Mouse (Mus musculus): Measurements from ENCODE around the gene Fancc.

Gene Fancc

DNA sequence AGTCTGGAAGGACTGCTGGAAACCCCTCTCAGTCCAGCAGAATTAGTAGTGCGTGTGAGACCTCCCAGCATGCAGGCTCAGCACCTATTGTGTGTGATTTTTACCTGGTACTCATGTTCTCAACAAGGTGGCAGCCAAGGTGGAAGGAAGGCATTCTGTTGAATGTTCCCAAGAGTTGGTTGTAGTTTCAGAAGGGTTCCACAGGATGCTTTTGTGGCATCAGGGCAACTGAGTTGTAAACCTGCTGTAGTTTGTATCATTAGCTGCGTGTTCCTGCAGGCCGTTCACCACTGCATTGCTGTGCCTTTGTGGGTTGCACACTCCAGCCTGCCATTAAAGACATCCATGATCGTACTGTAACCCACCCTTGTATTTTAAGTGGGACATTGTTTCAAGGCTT, 238.4 kb downstream of the Fancc start:
- Histone ChIP-seq H3K27me3 (ENCODE audit: insufficient read depth, low read length) (no peaks in the 10 kb centered on the region), H3K9me3 (ENCODE audit: low read length) (no peaks in the 10 kb centered on the region), H3K4me1 (replicated peaks; ENCODE audit: low read depth, low read length) (peaks cover 40% of the 10 kb centered on the region), H3K4me3 (replicated peaks; ENCODE audit: low read length) (no peak overlapping the region), H3K36me3 (ENCODE audit: insufficient read depth, low read length) (peaks cover 33% of the 10 kb centered on the region)
- TF ChIP-seq CTCF (conservative IDR thresholded peaks at IDR 0.05; ENCODE audit: low read length) = no peak
- TF ChIP-seq NANOG (IDR thresholded peaks at IDR 0.05; ENCODE audit: borderline replicate concordance, low read length) = no peak
- TF ChIP-seq POU5F1 (IDR thresholded peaks at IDR 0.05; ENCODE audit: borderline replicate concordance, low read length) = no peak

DNA sequence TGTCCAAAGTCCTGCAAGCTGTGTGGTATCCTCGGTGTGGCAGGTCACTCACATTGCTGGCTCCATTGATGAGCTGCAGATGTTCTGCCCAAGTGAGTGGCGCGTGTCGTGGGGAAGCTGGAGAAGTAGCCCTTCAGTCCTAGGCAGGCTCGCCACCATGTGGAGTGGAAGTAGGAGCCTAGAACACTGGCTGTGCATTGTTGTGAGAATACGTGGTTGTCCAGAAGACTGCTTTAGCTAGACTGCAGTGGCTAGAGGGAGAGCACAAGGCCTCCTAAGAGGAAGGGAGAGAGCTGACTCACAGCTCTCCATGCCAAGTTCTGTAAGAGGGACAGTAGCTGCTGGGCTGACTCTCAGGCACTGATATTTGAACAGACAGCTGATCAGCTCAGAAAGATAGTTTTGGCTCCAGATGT, 238.9 kb downstream of the Fancc start:
- Histone ChIP-seq H3K36me3 (ENCODE audit: insufficient read depth, low read length) (peaks cover 38% of the 10 kb centered on the region), H3K4me3 (replicated peaks; ENCODE audit: low read length) (no peak overlapping the region), H3K4me1 (replicated peaks; ENCODE audit: low read depth, low read length) (peaks cover 35% of the 10 kb centered on the region), H3K9me3 (ENCODE audit: low read length) (no peaks in the 10 kb centered on the region), H3K27me3 (ENCODE audit: insufficient read depth, low read length) (no peaks in the 10 kb centered on the region)
- no peak for TF ChIP-seq NANOG (IDR thresholded peaks at IDR 0.05; ENCODE audit: borderline replicate concordance, low read length)
- no peak for TF ChIP-seq CTCF (conservative IDR thresholded peaks at IDR 0.05; ENCODE audit: low read length)
- TF ChIP-seq POU5F1 (IDR thresholded peaks at IDR 0.05; ENCODE audit: borderline replicate concordance, low read length) = no peak

DNA sequence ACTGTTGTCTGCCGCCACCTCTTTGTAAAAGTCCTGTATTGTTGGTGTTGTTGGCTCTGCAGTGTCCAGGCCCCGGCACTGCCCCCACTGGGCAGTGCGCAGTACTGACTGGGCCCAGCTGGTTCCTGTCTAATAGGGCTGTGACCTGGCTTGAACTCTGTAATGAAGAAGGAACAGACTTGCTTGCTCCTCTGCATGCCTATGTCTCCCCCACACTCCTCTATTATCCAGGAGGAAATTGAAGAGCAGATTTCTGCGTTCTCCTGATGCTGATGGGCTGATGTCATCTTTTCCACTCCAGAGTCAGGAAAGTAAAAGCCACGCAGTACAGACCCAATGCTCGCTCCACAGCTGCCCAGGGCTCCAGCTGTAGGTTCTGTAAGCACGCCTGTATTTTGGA, 240.3 kb downstream of the Fancc start:
- no peaks in the 10 kb centered on the region for H3K27me3 ChIP-seq (ENCODE audit: insufficient read depth, low read length)
- no peaks in the 10 kb centered on the region for H3K9me3 ChIP-seq (ENCODE audit: low read length)
- H3K4me1 ChIP-seq (replicated peaks; ENCODE audit: low read depth, low read length) = peaks cover 33% of the 10 kb centered on the region
- TF ChIP-seq POU5F1 (IDR thresholded peaks at IDR 0.05; ENCODE audit: borderline replicate concordance, low read length) (no peak), NANOG (IDR thresholded peaks at IDR 0.05; ENCODE audit: borderline replicate concordance, low read length) (no peak), CTCF (conservative IDR thresholded peaks at IDR 0.05; ENCODE audit: low read length) (0 out of 2 replicates have a peak, but pooled peaks have one; percentile 2)
- peaks cover 34% of the 10 kb centered on the region for H3K36me3 ChIP-seq (ENCODE audit: insufficient read depth, low read length)
- no peak overlapping the region for H3K4me3 ChIP-seq (replicated peaks; ENCODE audit: low read length)

DNA sequence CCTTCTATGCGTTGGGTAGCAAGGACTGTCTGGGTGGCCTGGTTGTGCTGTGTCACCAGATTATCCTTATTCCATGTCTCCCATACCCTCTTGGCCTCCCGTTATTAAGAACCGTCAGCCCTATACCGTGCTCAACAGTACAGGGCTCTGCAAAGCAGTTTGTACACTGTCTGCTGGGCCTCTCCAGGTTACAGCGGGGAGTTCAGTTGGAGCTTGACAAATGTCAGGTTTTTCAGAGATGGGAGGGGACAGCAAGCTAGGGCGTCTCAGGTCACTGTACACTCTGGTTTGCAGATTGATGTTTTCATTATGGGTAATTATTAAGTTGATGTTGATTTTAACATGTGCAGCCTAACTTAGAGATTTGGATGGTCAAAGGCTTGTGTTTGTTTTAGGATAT, 240.9 kb downstream of the Fancc start:
- no peaks in the 10 kb centered on the region for H3K9me3 ChIP-seq (ENCODE audit: low read length)
- no peaks in the 10 kb centered on the region for H3K27me3 ChIP-seq (ENCODE audit: insufficient read depth, low read length)
- peaks cover 34% of the 10 kb centered on the region for H3K4me1 ChIP-seq (replicated peaks; ENCODE audit: low read depth, low read length)
- TF ChIP-seq NANOG (IDR thresholded peaks at IDR 0.05; ENCODE audit: borderline replicate concordance, low read length) = no peak
- no peak for TF ChIP-seq POU5F1 (IDR thresholded peaks at IDR 0.05; ENCODE audit: borderline replicate concordance, low read length)
- TF ChIP-seq CTCF (conservative IDR thresholded peaks at IDR 0.05; ENCODE audit: low read length) = no peak
- H3K4me3 ChIP-seq (replicated peaks; ENCODE audit: low read length) = no peak overlapping the region
- peaks cover 27% of the 10 kb centered on the region for H3K36me3 ChIP-seq (ENCODE audit: insufficient read depth, low read length)

DNA sequence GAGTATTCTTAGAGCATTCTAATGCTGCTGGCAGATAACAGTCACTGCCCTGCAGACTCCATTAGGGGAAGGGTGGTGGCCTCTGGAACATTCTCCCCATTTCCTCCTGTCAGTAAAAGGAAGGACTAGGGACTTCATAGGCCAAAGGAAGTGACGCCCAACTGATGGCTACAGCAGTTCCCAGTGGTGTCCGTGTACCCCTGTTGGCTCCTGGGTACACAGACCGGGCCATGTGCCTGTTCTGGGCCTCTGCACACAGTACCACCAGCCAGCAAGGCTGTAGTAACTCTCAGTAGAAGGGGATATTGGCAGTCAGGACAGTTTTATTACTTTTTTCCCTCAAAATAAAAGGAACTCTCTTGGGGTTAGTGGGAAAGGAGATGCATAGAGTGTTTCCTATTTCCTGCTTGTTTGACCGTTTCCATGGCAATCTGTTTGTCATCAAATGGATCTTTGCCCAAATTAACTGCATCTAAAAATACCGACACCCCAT, 241.5 kb downstream of the Fancc start:
- no peak for TF ChIP-seq POU5F1 (IDR thresholded peaks at IDR 0.05; ENCODE audit: borderline replicate concordance, low read length)
- no peak for TF ChIP-seq NANOG (IDR thresholded peaks at IDR 0.05; ENCODE audit: borderline replicate concordance, low read length)
- TF ChIP-seq CTCF (conservative IDR thresholded peaks at IDR 0.05; ENCODE audit: low read length) = no peak
- peaks cover 24% of the 10 kb centered on the region for H3K36me3 ChIP-seq (ENCODE audit: insufficient read depth, low read length)
- no peaks in the 10 kb centered on the region for H3K9me3 ChIP-seq (ENCODE audit: low read length)
- peaks cover 29% of the 10 kb centered on the region for H3K4me1 ChIP-seq (replicated peaks; ENCODE audit: low read depth, low read length)
- no peak overlapping the region for H3K4me3 ChIP-seq (replicated peaks; ENCODE audit: low read length)
- no peaks in the 10 kb centered on the region for H3K27me3 ChIP-seq (ENCODE audit: insufficient read depth, low read length)

DNA sequence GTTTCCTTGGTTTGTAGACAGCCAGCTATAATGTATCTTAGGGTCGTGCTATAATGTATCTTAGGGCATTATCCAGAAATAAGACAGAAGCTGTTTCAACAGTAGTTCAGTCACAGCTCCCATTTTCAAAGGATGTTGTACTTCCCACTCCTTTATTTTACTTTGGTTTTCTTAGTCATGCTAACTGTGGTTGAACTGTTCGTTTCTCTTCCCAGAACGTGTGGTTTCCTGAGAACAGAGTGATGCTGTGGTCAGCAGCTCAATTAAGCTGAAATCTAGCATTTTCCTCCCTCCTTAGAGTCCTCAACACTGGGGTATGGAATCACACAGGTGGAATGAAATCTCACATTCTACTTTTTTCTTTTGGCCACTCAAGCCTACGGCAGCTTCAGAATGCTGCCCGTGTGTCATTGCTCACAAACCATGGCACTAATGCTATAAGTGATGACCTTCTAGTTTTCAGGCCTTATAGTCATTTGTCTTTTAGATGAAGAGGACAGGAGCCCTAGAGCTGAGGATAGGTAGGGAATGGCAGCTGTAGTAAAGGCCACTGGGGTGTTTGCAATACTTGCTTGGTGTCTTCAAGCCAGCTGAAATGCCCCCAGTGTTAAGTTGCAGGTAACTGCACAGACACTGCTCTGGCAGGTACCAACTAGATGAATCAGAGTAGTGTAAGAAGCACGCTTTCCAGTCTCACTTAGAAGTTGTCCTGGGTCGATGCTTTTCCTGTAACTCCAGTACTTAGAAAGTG, 243.0 kb downstream of the Fancc start:
- Histone ChIP-seq H3K4me1 (replicated peaks; ENCODE audit: low read depth, low read length) (peaks cover 21% of the 10 kb centered on the region), H3K27me3 (ENCODE audit: insufficient read depth, low read length) (no peaks in the 10 kb centered on the region), H3K9me3 (ENCODE audit: low read length) (no peaks in the 10 kb centered on the region), H3K36me3 (ENCODE audit: insufficient read depth, low read length) (peaks cover 28% of the 10 kb centered on the region), H3K4me3 (replicated peaks; ENCODE audit: low read length) (no peak overlapping the region)
- no peak for TF ChIP-seq NANOG (IDR thresholded peaks at IDR 0.05; ENCODE audit: borderline replicate concordance, low read length)
- no peak for TF ChIP-seq CTCF (conservative IDR thresholded peaks at IDR 0.05; ENCODE audit: low read length)
- no peak for TF ChIP-seq POU5F1 (IDR thresholded peaks at IDR 0.05; ENCODE audit: borderline replicate concordance, low read length)

DNA sequence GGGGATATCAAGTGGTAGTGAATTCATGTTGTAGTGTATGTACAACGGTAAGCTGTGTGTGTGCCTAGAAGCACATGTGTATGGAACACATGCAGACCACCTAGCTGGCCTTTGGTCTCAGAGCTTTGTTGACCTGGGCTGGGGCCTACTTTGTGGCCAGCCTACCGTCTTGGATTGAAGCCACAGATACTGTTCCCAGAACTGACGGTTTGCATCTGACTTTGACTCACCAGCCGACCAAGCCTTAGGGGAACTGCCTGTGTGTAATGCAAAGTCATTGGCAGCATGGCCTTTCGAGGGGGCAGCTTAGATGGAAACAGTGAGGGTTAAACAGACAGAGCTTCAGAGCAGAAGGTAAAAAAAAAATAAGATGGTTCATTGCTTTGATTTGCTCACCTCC, 243.9 kb downstream of the Fancc start:
- H3K9me3 ChIP-seq (ENCODE audit: low read length) = no peaks in the 10 kb centered on the region
- TF ChIP-seq CTCF (conservative IDR thresholded peaks at IDR 0.05; ENCODE audit: low read length) (no peak), NANOG (IDR thresholded peaks at IDR 0.05; ENCODE audit: borderline replicate concordance, low read length) (no peak), POU5F1 (IDR thresholded peaks at IDR 0.05; ENCODE audit: borderline replicate concordance, low read length) (no peak)
- peaks cover 28% of the 10 kb centered on the region for H3K36me3 ChIP-seq (ENCODE audit: insufficient read depth, low read length)
- H3K4me3 ChIP-seq (replicated peaks; ENCODE audit: low read length) = no peak overlapping the region
- peaks cover 18% of the 10 kb centered on the region for H3K4me1 ChIP-seq (replicated peaks; ENCODE audit: low read depth, low read length)
- no peaks in the 10 kb centered on the region for H3K27me3 ChIP-seq (ENCODE audit: insufficient read depth, low read length)

DNA sequence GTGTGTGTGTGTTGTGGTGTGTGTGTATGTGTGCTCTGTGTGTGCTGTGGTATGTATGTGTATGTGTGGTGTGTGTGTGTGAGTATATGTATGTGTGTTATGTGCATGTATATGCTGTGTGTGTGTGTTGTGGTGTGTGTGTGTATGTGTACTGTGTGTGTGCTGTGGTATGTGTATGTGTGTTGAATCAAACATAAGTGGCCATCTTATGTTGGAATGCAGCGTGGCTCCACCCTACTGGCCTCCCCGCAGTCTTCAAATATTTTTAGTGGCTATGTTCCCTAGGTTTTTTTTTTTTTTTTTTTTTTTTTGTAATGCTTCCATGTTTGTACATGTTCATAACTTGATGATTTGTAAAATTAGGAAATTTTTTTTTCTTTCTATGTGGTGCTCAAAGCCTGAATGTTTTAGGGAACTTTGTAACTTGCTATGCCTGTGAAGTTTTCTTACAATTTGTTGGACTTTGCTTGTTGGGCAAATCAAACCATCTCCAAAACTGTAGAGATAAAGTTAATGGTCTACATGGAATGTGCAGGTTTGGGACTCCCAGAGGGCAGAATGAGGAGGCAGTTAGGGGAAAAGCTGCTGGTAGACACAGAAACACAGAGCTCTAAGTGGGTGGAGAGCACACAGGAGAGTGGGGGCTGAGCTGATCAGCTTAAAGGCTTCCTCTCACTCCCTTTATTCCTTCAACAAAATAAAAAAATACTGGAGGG, 244.6 kb downstream of the Fancc start:
- H3K4me1 ChIP-seq (replicated peaks; ENCODE audit: low read depth, low read length) = peaks cover 22% of the 10 kb centered on the region
- H3K4me3 ChIP-seq (replicated peaks; ENCODE audit: low read length) = no peak overlapping the region
- TF ChIP-seq POU5F1 (IDR thresholded peaks at IDR 0.05; ENCODE audit: borderline replicate concordance, low read length) (no peak), CTCF (conservative IDR thresholded peaks at IDR 0.05; ENCODE audit: low read length) (no peak)
- H3K9me3 ChIP-seq (ENCODE audit: low read length) = no peaks in the 10 kb centered on the region
- H3K27me3 ChIP-seq (ENCODE audit: insufficient read depth, low read length) = no peaks in the 10 kb centered on the region
- H3K36me3 ChIP-seq (ENCODE audit: insufficient read depth, low read length) = peaks cover 32% of the 10 kb centered on the region
